ENCODE assay signal across 11 mouse cellular contexts in the genomic region with DNA sequence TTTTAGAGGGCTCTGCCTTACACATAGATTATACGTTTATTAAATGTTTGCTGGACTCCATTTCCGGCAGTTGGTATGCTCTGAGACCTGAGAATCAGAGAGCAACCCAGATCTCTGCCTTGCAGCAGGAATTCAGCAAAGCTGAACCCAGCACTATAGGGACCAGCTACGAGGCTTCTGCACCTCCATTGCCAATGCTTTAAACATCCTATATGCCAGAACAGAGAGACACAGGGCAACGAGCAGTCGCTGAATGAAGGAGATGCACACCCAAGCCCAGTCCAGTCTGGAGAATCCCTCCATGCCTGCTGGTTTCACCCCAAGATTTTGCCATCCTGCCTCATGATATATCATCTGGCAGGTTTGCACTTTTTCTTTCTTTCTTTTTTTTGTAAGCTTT.
DNase-seq lines count a peak whose midpoint lies in the region; ATAC-seq and TF ChIP-seq lines count a peak whose summit lies in the region.
"Had no signal": no experiment of that assay in that cellular context is flagged by ENCODE, and none has a peak within 500 bp of the region (broad histone marks: within the 10 kb centered on the region; RNA-seq: fewer than 3 reads in every experiment).

No protein-coding gene starts in this region.

- H3K4me3 ChIP-seq in cerebellum, adult 2 months (replicated peaks; ENCODE audit: insufficient read depth, low read depth, low read length), result peak overlapping the region; percentile 52
- peak overlapping the region; percentile 44 for H3K4me3 ChIP-seq in left cerebral cortex, adult 2 months
- no peak overlapping the region for H3K4me3 ChIP-seq in forebrain, postnatal 0 days (ENCODE audit: low read depth, low read length)
- no peak overlapping the region for H3K4me3 ChIP-seq in midbrain, postnatal 0 days (ENCODE audit: low read depth, low read length)
- H3K4me3 ChIP-seq: kidney, embryonic 15.5 days had no signal

- DNase-seq in cerebellum, adult 2 months, result no peak
- no peak for DNase-seq in cerebellum, adult 9-10 months
- no peak for DNase-seq in left cerebral cortex, adult 2 months (ENCODE audit: extremely low spot score in 1 of 2, low spot score in 2 of 2)
- DNase-seq in left cerebral cortex, postnatal 4 days, result no peak
- DNase-seq in forebrain, postnatal 0 days, result no peak
- no peak for DNase-seq in midbrain, postnatal 0 days (ENCODE audit: low spot score)
- DNase-seq in retina, embryonic 14.5 days (ENCODE audit: low spot score), result no peak
- DNase-seq in urinary bladder, adult 2 months (ENCODE audit: low spot score), result no peak
- DNase-seq: gastrocnemius, postnatal 25 days had no signal

- no peaks in the 10 kb centered on the region for H3K9me3 ChIP-seq in forebrain, postnatal 0 days (ENCODE audit: low read length)
- H3K9me3 ChIP-seq in midbrain, postnatal 0 days (ENCODE audit: low read length), result no peaks in the 10 kb centered on the region
- H3K9me3 ChIP-seq: kidney, embryonic 15.5 days had no signal

- intact Hi-C loops in left cerebral cortex, adult 2 months (cut with DNase I), result loop anchor here (2.0 kb wide), 1 partner anchor 32 kb away; no protein-coding TSS in a partner anchor
- intact Hi-C loops in left cerebral cortex, postnatal 4 days (cut with DNase I), result no loop called here

- TF ChIP-seq CTCF in cerebellum, adult 2 months (IDR thresholded peaks at IDR 0.05; ENCODE audit: borderline replicate concordance, insufficient read depth, low read depth, low read length), result no peak
- TF ChIP-seq CTCF in left cerebral cortex, adult 2 months (IDR thresholded peaks at IDR 0.05), result no peak
- no peak for TF ChIP-seq CTCF in forebrain, postnatal 0 days (IDR thresholded peaks at IDR 0.05; ENCODE audit: low read depth)
- TF ChIP-seq CTCF in midbrain, postnatal 0 days (IDR thresholded peaks at IDR 0.05), result no peak

- peak overlapping the region; percentile 88 for H3K27ac ChIP-seq in cerebellum, adult 2 months (ENCODE audit: insufficient read depth, low read length)
- peak overlapping the region; percentile 98 for H3K27ac ChIP-seq in left cerebral cortex, adult 2 months
- peak overlapping the region; percentile 36; the same call in 1 of the 2 replicates for H3K27ac ChIP-seq in forebrain, postnatal 0 days (ENCODE audit: low read depth, low read length)
- H3K27ac ChIP-seq in midbrain, postnatal 0 days (ENCODE audit: low read depth, low read length), result no peak overlapping the region
- H3K27ac ChIP-seq: kidney, embryonic 15.5 days; liver, embryonic 14.5 days had no signal

- no peak for TF ChIP-seq POLR2A in cerebellum, adult 2 months (IDR thresholded peaks at IDR 0.05; ENCODE audit: borderline replicate concordance, insufficient read depth, low read length)

- no peaks in the 10 kb centered on the region for H3K36me3 ChIP-seq in forebrain, postnatal 0 days (ENCODE audit: insufficient read depth)
- no peaks in the 10 kb centered on the region for H3K36me3 ChIP-seq in midbrain, postnatal 0 days (ENCODE audit: insufficient read depth, low read length)
- H3K36me3 ChIP-seq: kidney, embryonic 15.5 days had no signal

- peaks cover 5% of the 10 kb centered on the region; the same call in 1 of the 2 replicates for H3K4me1 ChIP-seq in cerebellum, adult 2 months (ENCODE audit: control insufficient read depth, insufficient read depth, low read length)
- peaks cover 30% of the 10 kb centered on the region for H3K4me1 ChIP-seq in forebrain, postnatal 0 days (ENCODE audit: insufficient read depth)
- H3K4me1 ChIP-seq in midbrain, postnatal 0 days (ENCODE audit: insufficient read depth, low read length), result peaks cover 19% of the 10 kb centered on the region

- 2% methylated on average over 5 of the region's 5 CpGs for WGBS in cerebellum, adult 2 months
- 36% methylated on average over 5 of the region's 5 CpGs for WGBS in forebrain, postnatal 0 days
- 46% methylated on average over 5 of the region's 5 CpGs for WGBS in midbrain, postnatal 0 days

- ATAC-seq in forebrain, postnatal 0 days, result no peak
- no peak for ATAC-seq in midbrain, postnatal 0 days (ENCODE audit: low FRiP score)

- no peaks in the 10 kb centered on the region for H3K27me3 ChIP-seq in cerebellum, adult 2 months (ENCODE audit: control insufficient read depth, insufficient read depth, low read length)
- no peaks in the 10 kb centered on the region for H3K27me3 ChIP-seq in forebrain, postnatal 0 days (ENCODE audit: insufficient read depth, low read length)
- H3K27me3 ChIP-seq in midbrain, postnatal 0 days (ENCODE audit: insufficient read depth, low read length), result no peaks in the 10 kb centered on the region
- H3K27me3 ChIP-seq: kidney, embryonic 15.5 days had no signal

- peak overlapping the region; percentile 58 for H3K4me2 ChIP-seq in forebrain, postnatal 0 days (ENCODE audit: low read depth)
- peak overlapping the region; percentile 54; the same call in 1 of the 2 replicates for H3K4me2 ChIP-seq in midbrain, postnatal 0 days (ENCODE audit: low read depth, low read length, poor library complexity, severe bottlenecking)

- peak overlapping the region; percentile 36; the same call in 1 of the 2 replicates for H3K9ac ChIP-seq in forebrain, postnatal 0 days
- no peak overlapping the region for H3K9ac ChIP-seq in midbrain, postnatal 0 days (replicated peaks; ENCODE audit: low read length, poor library complexity, severe bottlenecking)
- H3K9ac ChIP-seq: kidney, embryonic 15.5 days; liver, embryonic 14.5 days had no signal

Comparison
In these comparisons a context has a peak if more than half of its experiments do, and no peak if none do; other contexts are left out.
1. H3K4me3 ChIP-seq: peak in cerebellum, adult 2 months (single experiment) and left cerebral cortex, adult 2 months (single experiment); none in forebrain, postnatal 0 days (single experiment) and midbrain, postnatal 0 days (single experiment).